ENCODE assay signal across 13 mouse cellular contexts in genomic region chr6:47259626-47260114, GRCm38 (mm10).
A peak's percentile ranks its signal among the peaks of the same experiment; 100 is the strongest.
DNase-seq lines count a peak whose midpoint lies in the region; ATAC-seq lines count a peak whose summit lies in the region.
"Had no signal": no experiment of that assay in that cellular context is flagged by ENCODE, and none has a peak within 500 bp of the region (broad histone marks: within the 10 kb centered on the region; RNA-seq: fewer than 3 reads in every experiment).

No protein-coding gene starts in this region.

- no peaks in the 10 kb centered on the region for H3K4me1 ChIP-seq in embryonic facial prominence, embryonic 11.5 days (ENCODE audit: control insufficient read depth, insufficient read depth, low read length)
- peaks cover 21% of the 10 kb centered on the region for H3K4me1 ChIP-seq in embryonic facial prominence, embryonic 10.5 days
- peaks cover 11% of the 10 kb centered on the region for H3K4me1 ChIP-seq in neural tube, embryonic 12.5 days
- peaks cover 37% of the 10 kb centered on the region for H3K4me1 ChIP-seq in limb, embryonic 13.5 days

- no peaks in the 10 kb centered on the region for H3K9me3 ChIP-seq in embryonic facial prominence, embryonic 11.5 days (replicated peaks; ENCODE audit: control insufficient read depth, low read length)
- no peaks in the 10 kb centered on the region for H3K9me3 ChIP-seq in embryonic facial prominence, embryonic 10.5 days
- no peaks in the 10 kb centered on the region for H3K9me3 ChIP-seq in neural tube, embryonic 12.5 days
- no peaks in the 10 kb centered on the region for H3K9me3 ChIP-seq in limb, embryonic 13.5 days
- H3K9me3 ChIP-seq: embryonic facial prominence, embryonic 15.5 days; heart, embryonic 15.5 days had no signal

- no peak overlapping the region for H3K27ac ChIP-seq in embryonic facial prominence, embryonic 11.5 days (replicated peaks; ENCODE audit: low read depth, low read length)
- no peak overlapping the region for H3K27ac ChIP-seq in embryonic facial prominence, embryonic 10.5 days (replicated peaks)
- peak overlapping the region; percentile 62; the same call in 1 of the 2 replicates for H3K27ac ChIP-seq in neural tube, embryonic 12.5 days
- 0 out of 2 replicates have a peak overlapping the region, but pooled peaks have one; percentile 16 for H3K27ac ChIP-seq in limb, embryonic 13.5 days
- H3K27ac ChIP-seq: embryonic facial prominence, embryonic 15.5 days; heart, embryonic 15.5 days had no signal

- no peaks in the 10 kb centered on the region for H3K27me3 ChIP-seq in embryonic facial prominence, embryonic 11.5 days (ENCODE audit: control insufficient read depth, insufficient read depth, low read length)
- no peaks in the 10 kb centered on the region for H3K27me3 ChIP-seq in embryonic facial prominence, embryonic 10.5 days (replicated peaks; ENCODE audit: low read depth, poor library complexity, severe bottlenecking)
- H3K27me3 ChIP-seq in neural tube, embryonic 12.5 days (replicated peaks), result no peaks in the 10 kb centered on the region
- no peaks in the 10 kb centered on the region for H3K27me3 ChIP-seq in limb, embryonic 13.5 days
- H3K27me3 ChIP-seq: embryonic facial prominence, embryonic 15.5 days; heart, embryonic 15.5 days had no signal

- no peaks in the 10 kb centered on the region for H3K36me3 ChIP-seq in embryonic facial prominence, embryonic 11.5 days (replicated peaks; ENCODE audit: control insufficient read depth, insufficient read depth, low read depth, low read length)
- no peaks in the 10 kb centered on the region for H3K36me3 ChIP-seq in embryonic facial prominence, embryonic 10.5 days (replicated peaks)
- no peaks in the 10 kb centered on the region for H3K36me3 ChIP-seq in neural tube, embryonic 12.5 days
- H3K36me3 ChIP-seq in limb, embryonic 13.5 days, result no peaks in the 10 kb centered on the region
- H3K36me3 ChIP-seq: embryonic facial prominence, embryonic 15.5 days; heart, embryonic 15.5 days had no signal

- H3K4me2 ChIP-seq in embryonic facial prominence, embryonic 11.5 days (ENCODE audit: low read depth, low read length), result no peak overlapping the region
- H3K4me2 ChIP-seq in neural tube, embryonic 12.5 days (replicated peaks), result no peak overlapping the region
- H3K4me2 ChIP-seq in limb, embryonic 13.5 days (replicated peaks), result no peak overlapping the region
- H3K4me2 ChIP-seq: embryonic facial prominence, embryonic 15.5 days; heart, embryonic 15.5 days; lung, embryonic 14.5 days had no signal

- peak; percentile 25 for DNase-seq in embryonic facial prominence, embryonic 11.5 days (ENCODE audit: low spot score)
- no peak for DNase-seq in embryonic facial prominence, embryonic 10.5 days (ENCODE audit: low spot score)
- no peak for DNase-seq in neural tube, embryonic 10.5 days (ENCODE audit: extremely low spot score, low spot score)
- DNase-seq in yolk sac, embryonic 10.5 days (ENCODE audit: low spot score), result no peak
- DNase-seq in Muller cell, postnatal 12 days (ENCODE audit: inconsistent ontology term), result no peak
- DNase-seq in ovary, postnatal 14 days (ENCODE audit: low spot score), result no peak
- DNase-seq: cerebellum, adult 2 months; kidney, adult 11 months; lung, embryonic 14.5 days had no signal

- H3K9ac ChIP-seq in embryonic facial prominence, embryonic 11.5 days (replicated peaks; ENCODE audit: low read length), result no peak overlapping the region
- no peak overlapping the region for H3K9ac ChIP-seq in neural tube, embryonic 12.5 days
- no peak overlapping the region for H3K9ac ChIP-seq in limb, embryonic 13.5 days
- H3K9ac ChIP-seq: embryonic facial prominence, embryonic 15.5 days; heart, embryonic 15.5 days; lung, embryonic 14.5 days had no signal

- no peak overlapping the region for H3K4me3 ChIP-seq in embryonic facial prominence, embryonic 11.5 days (ENCODE audit: low read depth, low read length)
- no peak overlapping the region for H3K4me3 ChIP-seq in embryonic facial prominence, embryonic 10.5 days
- H3K4me3 ChIP-seq in neural tube, embryonic 12.5 days, result no peak overlapping the region
- H3K4me3 ChIP-seq in limb, embryonic 13.5 days, result no peak overlapping the region
- H3K4me3 ChIP-seq: embryonic facial prominence, embryonic 15.5 days; heart, embryonic 15.5 days had no signal

- WGBS in embryonic facial prominence, embryonic 11.5 days, result 11% methylated on average over 3 of the region's 3 CpGs
- 15% methylated on average over 3 of the region's 3 CpGs for WGBS in embryonic facial prominence, embryonic 10.5 days
- WGBS in neural tube, embryonic 12.5 days, result 5% methylated on average over 3 of the region's 3 CpGs
- 10% methylated on average over 3 of the region's 3 CpGs for WGBS in limb, embryonic 13.5 days

- peak; percentile 76 for ATAC-seq in embryonic facial prominence, embryonic 11.5 days (replicated peaks; ENCODE audit: insufficient number of reproducible peaks, low FRiP score, low TSS enrichment, low read depth)
- ATAC-seq in neural tube, embryonic 12.5 days (ENCODE audit: low FRiP score, low read depth), result peak; percentile 53; the same call in 1 of the 2 replicates
- ATAC-seq in limb, embryonic 13.5 days (ENCODE audit: low FRiP score, low read depth), result peak; percentile 62; the same call in 1 of the 2 replicates

Comparison
In these comparisons a context has a peak if more than half of its experiments do, and no peak if none do; other contexts are left out.
1. H3K27ac ChIP-seq: peak in neural tube, embryonic 12.5 days (single experiment) and limb, embryonic 13.5 days (single experiment); none in embryonic facial prominence, embryonic 11.5 days (single experiment) and embryonic facial prominence, embryonic 10.5 days (single experiment).
2. Peak in every context shown above with its lines, with median percentiles within 50 percentile points of each other: ATAC-seq.